Mouse (Mus musculus): ENCODE data around the gene 1700012A03Rik.

1700012A03Rik gene

DNA sequence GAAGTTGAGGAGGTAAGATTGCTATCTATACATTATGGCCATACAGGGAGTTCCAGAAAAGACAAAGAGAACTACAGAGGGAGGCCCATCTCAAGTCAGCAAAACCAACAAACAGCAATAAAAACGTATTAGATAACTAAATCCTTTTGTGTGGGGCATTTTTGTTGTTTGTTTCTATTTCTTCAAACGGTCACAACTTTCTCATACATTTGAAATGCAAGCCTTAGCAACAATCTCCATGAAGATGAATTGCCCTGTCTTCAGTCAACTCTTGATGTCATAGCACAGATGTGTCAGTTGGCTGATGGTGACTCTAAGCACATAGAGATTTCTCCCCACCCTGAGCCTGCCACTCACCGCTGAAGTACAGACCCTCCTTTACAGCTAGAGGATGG is at the start of gene 1700012A03Rik:
Gene 1700012A03Rik, plus strand, starts transcription at position 296 of the 395 bp plus-strand sequence.
- DNase-seq (ENCODE audit: low read depth, low spot score), result no peak

DNA sequence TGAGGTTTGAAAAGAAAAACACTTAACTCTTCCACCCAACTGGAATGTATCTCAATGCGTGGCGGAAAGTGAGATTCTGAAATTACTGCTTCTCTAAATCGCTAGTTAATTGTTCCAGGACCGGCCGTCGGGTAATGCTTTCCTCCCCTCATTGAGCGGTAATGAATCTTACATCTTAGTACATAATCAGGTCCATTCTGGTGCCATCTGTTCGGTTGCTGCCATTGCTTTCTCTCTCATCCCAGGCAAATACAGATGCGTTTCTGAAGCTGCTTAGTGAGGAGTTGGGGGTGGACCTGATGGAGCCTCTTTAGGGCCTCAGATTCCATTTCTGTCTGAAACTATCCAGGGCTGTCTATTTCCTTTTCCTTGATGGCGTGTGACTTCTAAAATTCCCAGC is 45.8 kb upstream of the 1700012A03Rik start:
- no peak for DNase-seq (ENCODE audit: low read depth, low spot score)

DNA sequence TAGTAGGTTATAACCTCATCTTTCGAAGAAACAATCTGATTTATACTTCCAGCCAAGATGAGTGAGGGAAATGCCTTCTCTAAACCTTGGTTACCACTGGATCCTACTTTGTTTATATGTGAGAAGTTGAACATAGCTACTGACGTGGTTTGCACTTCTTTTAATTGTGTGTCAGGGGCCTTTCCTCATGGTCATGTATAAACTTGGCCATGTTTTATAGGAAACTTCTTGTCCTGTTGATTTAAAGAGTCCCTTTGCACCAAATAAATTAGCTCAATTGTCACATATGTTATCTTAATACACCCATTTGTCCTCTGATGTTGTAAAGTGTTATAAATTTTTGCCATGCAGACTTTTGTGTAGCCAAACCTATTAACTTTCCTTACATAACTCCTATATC is 44.1 kb upstream of the 1700012A03Rik start:
- no peak for DNase-seq (ENCODE audit: low read depth, low spot score)

DNA sequence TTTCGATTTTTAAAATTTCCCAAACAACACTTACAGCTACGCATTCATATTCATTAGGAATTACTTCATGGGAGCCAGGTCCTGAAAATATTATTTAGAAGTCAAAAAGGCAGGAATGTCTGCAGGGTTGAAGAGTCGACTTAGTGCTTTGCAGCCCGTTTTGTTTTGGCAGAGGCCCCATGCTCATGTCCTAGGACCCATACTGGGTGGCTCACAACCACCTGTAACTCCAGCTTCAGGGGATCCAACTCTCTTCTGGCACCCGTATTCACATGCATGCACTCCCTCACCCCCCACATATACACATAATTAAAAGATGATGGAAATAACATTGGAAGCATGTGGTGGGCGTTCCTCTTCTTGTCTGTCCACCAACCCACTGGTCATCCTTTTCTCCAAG is 43.7 kb upstream of the 1700012A03Rik start:
- no peak for DNase-seq (ENCODE audit: low read depth, low spot score)

DNA sequence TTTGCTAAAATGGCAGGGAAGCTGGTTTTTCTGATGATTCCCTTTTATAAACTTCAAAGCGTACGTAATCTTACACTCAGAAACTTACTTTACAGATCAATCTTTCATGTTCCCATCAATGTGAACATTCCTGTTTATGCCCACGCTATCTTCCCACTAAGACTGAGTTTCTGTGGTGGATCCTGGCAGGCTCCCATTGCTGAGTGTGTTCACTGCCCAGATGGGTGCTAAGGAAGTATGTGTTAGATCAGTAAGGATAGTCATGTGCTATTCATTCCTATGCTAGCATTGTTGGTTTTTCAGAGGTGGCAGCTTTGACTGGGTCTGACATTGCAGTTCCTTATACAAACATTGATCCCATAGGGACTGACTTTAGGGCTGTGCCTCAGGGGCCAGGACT is 42.7 kb upstream of the 1700012A03Rik start:
- DNase-seq (ENCODE audit: low read depth, low spot score), result no peak

DNA sequence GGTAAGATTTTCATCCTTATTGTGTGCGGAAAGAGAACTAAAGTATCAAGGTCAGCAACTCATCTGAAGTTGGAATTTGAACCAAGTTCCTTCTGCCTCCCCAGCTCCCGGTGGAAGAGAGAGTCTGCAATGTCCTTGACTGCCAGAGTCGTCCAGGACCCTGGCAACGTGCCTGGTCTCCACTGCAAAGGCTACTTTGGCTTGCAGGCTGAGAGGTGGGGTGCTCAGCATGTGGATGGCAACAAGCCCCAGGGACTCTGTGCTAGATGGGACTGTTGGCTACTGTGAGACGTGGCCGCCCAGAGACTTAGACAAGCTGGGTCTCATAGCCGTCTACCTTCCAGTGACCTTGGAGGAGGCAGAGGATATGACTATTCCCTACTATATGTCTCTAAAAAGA is 33.2 kb upstream of the 1700012A03Rik start:
- no peak for DNase-seq (ENCODE audit: low read depth, low spot score)

DNA sequence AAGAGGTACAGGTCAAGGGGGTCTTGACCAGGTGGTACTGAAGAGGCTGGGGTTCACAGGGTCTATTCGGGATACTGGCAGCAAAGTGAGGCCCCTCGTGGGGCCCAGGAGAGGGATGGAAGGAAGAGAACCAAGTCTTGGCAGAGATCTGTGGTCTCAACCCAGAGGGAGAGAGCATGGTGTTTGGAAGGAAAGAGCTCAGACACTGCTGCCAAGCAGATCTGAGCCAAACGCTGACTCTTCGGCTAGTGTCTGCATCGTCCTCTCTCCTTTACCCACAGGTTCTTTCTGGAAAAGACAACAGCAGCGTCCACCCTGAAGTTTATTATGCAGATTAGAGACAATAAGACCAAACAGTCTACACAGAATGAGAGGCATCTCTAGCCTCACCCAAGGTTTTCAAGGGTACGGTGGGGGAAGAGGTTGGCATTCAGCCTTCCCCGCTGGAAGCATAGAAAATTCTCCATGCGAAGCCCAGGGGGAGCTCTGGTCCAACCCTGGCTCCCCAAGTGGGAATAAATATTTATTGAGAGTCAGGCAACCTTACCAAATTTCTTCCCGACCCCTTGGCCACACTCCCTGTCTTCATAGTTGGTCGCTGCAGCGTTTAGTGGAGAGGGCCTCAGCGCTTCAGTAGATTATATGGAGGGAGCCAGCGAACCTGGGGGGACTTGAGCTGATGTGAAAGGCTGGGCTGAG is 32.5 kb upstream of the 1700012A03Rik start:
- no peak for DNase-seq (ENCODE audit: low read depth, low spot score)

DNA sequence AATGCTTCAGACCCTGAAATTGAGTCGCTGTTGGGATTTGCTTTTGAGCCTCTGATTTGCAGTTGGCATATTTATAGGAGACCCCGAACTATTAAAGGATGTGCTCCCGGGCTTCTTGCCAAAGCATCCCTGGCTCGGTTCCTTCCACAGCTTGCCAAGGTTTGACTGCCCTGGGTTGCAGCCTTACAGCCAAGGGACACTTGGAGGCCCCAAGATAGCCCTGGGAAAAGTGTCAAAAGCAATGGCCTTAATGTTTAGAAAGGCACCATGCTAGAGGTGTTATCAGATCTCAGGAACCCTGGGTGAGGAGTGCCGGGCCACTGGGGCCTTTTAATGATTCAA is 32.0 kb upstream of the 1700012A03Rik start:
- DNase-seq (ENCODE audit: low read depth, low spot score), result no peak

DNA sequence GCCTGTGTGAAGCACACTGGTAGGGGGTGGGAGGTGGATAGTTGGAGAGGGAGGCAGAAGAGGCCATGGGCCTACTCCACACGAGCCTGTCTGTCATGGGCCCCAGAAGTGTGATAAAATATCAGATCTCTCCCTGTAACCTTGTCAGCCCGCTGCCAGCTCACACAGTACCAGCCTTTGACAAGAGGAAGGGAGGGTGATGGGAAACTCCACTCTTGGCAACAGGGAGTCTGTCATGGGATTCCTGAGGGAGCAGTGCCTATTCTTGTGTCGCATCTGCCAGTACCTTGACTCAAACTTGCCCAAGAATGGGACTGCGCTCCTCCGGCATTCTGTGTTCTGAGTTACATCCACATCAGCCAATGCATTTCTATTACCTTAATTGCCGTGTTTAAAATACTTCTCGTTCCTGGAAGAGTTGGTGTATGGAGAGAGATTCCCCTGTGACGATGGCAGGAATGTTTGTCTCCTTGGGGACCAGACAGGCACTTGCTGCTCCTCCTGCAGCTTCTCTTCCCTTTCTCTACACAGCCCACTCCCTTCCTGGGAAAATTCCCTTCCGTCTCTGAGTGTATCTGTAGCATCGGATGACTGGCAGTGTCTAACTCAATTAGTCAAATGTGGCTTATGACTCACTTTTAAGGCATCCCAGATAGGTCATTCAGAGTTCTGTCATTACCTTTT is 28.1 kb upstream of the 1700012A03Rik start:
- DNase-seq (ENCODE audit: low read depth, low spot score), result no peak

DNA sequence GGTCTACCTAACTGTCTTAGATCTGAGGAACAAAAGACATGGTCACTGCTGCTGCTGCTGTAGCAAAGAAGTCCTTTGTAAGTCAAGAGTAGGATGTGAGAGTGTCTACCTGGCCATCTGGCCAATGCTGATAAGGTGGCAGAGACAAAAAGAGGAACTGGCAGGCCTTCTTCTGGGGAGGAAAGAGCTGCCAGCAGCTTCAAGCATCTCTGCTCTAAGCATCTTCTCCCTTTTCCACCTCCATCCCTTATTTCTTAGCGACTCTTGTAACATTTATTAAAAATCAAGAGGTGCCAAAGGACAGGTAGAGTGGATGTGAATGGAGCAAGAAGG is 27.5 kb upstream of the 1700012A03Rik start:
- no peak for DNase-seq (ENCODE audit: low read depth, low spot score)

DNA sequence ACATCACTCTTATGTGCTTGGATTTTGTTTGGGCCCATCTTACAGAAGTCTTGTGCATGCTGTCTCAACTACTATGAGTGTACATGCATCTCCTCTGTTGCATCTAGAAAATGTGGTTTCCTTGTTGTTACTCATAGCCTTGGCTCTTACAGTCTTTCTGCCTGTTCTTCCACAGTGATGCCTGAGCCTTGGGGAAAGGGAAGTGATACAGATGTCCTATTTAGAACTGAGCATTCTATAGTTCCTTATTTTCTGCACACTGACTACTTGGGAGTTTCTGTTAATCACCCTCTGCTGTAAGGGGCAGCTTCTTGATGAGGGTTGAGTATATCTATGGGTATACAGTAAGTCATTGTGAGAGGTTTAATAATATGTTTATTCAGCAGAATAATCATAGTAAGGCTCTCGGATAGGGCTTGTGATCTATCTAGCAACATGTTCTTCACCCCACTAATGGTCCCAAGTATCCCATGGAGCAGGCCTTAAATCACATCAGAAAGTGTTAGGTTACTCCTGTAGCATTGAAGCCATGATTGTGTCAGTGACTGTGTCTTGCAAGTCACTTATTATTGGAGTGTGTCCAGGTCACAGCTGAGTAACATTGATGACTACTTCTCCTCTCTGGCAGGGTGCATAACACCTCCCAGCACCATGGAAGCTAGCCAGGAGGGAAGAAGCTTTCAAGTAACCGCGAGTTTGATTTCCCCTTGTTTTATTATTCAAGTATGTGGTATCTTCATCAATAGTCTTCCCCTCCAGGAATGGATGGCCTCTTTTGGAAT is 21.6 kb upstream of the 1700012A03Rik start:
- no peak for DNase-seq (ENCODE audit: low read depth, low spot score)

DNA sequence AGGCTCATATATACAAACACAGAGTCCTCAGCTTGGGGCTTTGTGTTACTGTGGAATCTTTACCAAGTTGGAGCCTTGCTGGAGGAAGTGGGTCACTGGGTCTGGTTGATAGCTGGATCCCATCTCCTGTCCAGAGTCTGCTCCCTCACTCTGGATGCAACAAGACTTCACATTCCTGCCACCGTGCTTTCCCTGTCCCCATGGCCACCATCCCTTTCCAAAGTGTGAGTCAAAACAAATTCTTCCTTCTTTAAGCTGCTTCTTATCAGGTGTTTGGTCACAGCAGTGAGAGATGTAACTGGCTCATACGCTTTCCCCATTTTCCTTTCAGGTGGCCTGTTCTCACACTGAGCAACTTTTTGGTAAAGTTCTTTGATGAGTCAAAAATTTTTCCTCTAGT is 15.8 kb upstream of the 1700012A03Rik start:
- DNase-seq (ENCODE audit: low read depth, low spot score), result no peak

DNA sequence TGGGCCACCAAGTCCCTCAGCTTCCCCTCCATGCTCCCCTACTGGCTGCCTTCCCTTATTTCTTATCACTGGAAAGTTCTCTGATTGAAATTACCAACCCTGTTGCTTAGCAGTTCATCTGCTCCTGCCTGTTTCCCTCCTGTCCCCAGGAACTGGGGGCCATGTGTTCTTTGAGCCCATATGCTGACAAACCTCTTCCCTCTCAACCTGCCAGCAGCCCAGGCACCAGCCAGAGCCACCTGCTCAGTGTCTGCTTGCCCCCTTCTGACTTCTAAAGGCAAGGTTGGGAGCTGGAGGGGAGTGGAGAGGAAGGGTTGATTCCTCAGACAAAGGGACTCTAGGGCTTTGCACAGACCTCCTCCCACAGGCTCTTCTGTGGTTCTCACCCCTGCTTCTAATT is 4.7 kb upstream of the 1700012A03Rik start:
- no peak for DNase-seq (ENCODE audit: low read depth, low spot score)

DNA sequence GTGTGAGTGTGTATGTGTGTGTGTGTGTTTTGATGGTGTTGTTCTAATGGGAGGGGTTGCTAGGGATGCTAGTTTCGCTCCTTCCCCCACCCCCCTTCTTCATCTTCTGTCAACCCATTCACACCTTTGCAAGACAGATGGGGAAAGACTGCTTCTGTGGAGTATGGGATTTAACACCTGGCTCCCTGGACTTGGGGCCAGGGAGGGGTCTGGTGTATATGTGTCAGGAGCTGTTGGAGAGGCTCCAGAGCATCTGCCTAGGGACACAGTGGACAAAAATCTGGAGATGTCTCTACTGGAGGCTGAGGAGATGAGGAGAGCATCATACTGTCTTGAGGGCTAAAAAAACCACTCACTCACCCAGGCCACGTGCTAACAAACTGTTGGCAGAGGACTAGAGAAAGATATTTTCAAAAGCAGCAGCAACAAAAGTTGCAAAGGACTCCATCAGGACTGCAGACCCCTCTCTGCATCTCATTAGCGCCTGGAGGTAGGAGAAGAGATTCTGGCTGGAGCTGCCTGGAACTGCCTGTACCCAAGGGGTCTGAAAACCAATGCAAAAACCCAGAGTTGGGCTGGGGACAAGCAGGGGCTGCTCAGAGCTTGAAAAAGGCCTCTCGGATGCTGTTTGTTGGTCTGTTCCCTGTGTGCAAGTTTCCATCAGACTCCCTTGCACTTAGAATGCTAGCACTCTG is 643 bp upstream of the 1700012A03Rik start:
- DNase-seq (ENCODE audit: low read depth, low spot score), result no peak

DNA sequence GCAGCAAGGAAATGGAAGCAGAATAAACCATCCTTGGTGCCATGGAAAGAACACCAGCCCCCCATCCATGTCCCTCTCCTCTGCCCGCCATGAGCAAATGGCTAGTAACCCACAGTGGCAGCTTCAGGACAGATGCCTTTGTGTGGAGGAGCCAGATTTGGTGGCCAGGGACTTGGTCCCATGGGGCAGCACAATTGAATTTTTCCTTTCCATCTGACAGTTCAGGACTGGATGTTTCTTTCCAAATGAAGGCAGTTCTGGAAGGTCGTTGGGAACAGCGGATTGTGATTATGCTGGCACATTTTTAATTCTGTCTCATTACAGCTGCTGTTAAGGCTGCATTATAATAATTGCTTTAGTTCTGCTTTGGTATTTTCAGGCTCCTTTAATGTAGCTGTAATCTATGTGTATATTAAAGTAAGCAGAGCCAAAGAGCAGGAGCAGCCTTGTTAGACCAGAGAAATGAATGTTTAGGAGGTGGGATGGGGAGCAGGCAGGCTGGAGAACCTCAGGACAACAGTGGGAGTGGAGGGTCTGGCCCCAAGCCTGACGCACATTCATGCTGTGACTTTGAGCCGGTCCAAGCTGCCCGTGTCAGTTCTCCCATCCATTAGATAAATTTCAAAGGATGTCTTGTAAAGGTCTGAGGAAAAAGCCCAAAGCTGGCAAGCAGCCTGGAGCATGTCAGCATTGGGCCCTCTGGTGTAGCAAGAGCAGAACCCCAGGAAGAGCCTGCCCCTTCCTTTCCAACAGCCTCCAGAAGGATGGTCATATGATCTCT is 2.3 kb downstream of the 1700012A03Rik start:
- DNase-seq (ENCODE audit: low read depth, low spot score), result no peak

DNA sequence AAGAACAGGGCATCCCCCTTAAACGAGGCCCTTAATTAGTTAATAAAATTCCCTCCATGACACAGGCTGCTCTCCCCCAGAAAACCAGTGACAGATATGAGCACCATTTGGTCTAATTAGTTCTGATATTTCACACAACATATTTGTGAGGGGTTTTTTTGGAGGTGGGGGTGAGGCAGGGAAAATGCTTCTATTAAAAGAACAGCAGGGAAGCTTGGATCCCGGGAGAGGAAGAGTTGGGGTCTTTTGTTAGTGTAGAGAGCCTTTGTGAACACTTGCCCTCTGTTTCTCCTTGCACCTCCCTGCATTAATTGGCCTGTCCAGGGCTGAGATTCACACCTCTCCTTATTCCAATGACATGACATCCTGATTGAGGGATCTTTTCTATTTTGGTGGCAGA is 6.5 kb downstream of the 1700012A03Rik start:
- no peak for DNase-seq (ENCODE audit: low read depth, low spot score)

DNA sequence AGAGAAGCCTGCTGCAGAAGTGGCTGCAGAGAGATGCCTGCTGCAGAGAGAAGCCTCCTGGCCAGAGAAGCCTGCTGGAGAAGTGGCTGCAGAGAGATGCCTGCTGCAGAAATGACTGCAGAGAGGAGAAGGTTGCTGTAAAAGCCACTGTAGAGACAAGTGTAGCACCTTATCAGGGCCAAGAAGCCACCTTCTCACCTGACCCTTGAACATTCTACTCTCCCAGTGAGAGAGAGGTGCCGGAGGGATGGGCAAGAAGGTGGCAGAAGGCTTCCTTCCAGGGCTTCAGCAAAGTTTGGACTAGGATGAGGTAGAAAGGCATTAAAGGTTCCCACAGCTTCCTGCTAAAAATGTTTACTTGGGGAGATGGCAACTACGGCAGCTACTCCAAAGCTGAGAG is 8.5 kb downstream of the 1700012A03Rik start:
- no peak for DNase-seq (ENCODE audit: low read depth, low spot score)

DNA sequence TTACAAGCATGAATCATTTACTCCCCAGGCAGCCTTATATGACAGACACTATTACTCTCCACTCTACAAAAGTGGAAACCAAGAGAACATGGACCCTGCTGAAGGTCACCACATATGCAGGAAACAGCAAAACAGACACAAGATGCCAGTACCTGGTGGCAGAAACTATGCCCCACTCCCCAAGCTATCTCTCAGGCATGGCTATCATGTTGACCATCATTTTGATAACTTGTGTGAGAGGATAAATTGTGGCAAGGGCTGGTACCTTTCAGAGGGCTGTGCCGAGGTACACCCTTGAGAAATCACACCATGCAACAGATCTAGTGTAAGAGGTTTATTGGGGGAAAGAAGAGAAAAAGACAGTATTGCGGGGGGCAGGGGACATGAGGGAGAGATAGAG is 10.6 kb downstream of the 1700012A03Rik start:
- DNase-seq (ENCODE audit: low read depth, low spot score), result no peak

DNA sequence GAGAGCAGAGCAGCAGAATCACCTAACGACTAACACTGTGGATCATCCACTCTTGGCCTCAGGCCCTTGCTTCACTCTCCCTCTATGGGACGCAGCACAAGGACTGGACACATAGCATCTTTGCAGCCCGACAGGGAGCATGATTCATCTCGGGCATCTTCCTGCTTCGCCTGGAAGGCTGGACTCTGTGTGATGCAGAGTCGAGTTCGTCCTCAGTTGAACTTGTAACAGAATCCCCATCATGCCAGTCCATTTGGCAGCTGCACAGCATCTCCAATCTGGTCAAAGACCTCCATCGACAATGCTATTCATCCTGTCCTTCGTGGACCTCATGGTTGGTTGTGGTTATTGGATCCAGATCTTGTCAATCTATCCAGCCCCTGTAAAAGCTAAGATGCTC is 11.2 kb downstream of the 1700012A03Rik start:
- no peak for DNase-seq (ENCODE audit: low read depth, low spot score)

DNA sequence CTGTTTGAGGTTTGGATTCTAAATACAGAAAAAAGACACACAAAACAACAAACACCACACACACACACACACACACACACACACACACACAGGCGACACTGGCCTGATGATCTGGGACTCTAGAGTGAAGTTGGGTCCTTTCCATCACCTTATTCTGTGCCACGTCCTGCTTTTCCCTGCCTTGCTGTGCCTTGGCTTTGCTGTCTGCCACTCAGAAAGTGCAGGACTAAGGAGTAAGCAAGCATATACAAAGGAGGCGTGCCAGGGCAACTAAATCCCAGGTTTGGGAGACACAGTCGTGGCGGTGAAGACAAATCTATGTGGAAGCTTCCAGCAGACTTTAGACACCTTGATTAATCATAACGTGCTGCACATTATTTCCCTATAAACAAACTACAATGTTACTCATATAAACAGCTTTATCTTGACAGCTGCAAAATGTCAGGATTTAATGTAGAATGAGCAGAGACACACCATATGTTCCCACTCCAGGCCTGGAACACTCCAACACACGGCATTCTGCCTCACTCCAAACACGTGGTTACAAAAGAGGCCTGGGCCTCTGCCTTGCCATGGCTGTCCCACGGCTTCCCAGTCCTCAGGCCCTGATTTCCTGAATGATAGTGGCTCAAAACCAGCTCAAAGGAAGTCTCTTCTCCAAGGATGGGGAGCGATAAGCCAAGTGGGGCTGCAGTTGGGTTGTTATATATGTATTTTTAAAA is 15.9 kb downstream of the 1700012A03Rik start:
- DNase-seq (ENCODE audit: low read depth, low spot score), result no peak

DNA sequence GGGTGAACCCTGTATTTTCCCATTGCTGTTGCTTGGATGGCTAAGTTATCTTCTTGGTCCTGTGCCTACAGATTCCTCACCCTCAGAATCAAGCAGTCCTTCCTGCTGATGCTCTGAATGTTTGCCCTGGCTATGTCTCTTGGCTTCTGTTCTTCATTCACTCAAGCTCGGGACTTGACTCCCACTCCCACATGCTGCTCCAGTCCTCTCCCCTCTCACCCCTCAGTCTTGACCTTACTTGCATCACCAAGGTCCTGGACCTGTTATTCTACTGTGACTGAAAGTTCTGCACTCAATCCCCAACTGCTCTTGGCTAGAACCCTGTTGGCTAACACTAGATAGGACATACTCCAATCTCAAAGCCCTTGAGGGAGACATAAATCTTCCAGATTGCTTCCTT is 22.1 kb downstream of the 1700012A03Rik start:
- no peak for DNase-seq (ENCODE audit: low read depth, low spot score)
